Mouse (Mus musculus): ENCODE data around the gene Nfkb2. TPM values are rescaled to one million over a fixed set of nuclear protein-coding genes. Genes with fewer than 3 reads are reported as not detected.

Nfkb2 gene
- polyA plus RNA-seq, 1 experiment from 2014 or later: 3.8 TPM

GRCm38 (mm10) chr19:46339287-46339971, 35.3 kb downstream of the Nfkb2 start:
- H3K36me3 ChIP-seq (replicated peaks): peaks cover 13% of the 10 kb centered on the region
- peak overlapping the region; percentile 78; the same call in 1 of the 2 replicates for H3K4me3 ChIP-seq
- H3K9me3 ChIP-seq: no peaks in the 10 kb centered on the region
- peak overlapping the region; percentile 93 for H3K27ac ChIP-seq
- peaks cover 29% of the 10 kb centered on the region for H3K4me1 ChIP-seq
- WGBS: 83% methylated on average over 7 of the region's 7 CpGs
- no peak for DNase-seq (ENCODE audit: extremely low spot score, low spot score)
- H3K27me3 ChIP-seq (ENCODE audit: poor library complexity, severe bottlenecking): peaks cover 8% of the 10 kb centered on the region

GRCm38 (mm10) chr19:46344710-46345419, 40.7 kb downstream of the Nfkb2 start:
- peaks cover 57% of the 10 kb centered on the region for H3K27me3 ChIP-seq (ENCODE audit: poor library complexity, severe bottlenecking)
- 28% methylated on average over 7 of the region's 7 CpGs for WGBS
- no peak overlapping the region for H3K27ac ChIP-seq
- H3K36me3 ChIP-seq (replicated peaks): no peaks in the 10 kb centered on the region
- H3K9me3 ChIP-seq: no peaks in the 10 kb centered on the region
- H3K4me3 ChIP-seq: no peak overlapping the region
- peaks cover 25% of the 10 kb centered on the region for H3K4me1 ChIP-seq
- no peak for DNase-seq (ENCODE audit: extremely low spot score, low spot score)

- 97% methylated on average over 1 of the region's 1 CpGs for whole genome bisulfite sequencing
- H3K27me3 ChIP-seq (ENCODE audit: poor library complexity, severe bottlenecking): peaks cover 79% of the 10 kb centered on the region
Observed at GRCm38 (mm10) chr19:46347146-46347545, 43.0 kb downstream of the Nfkb2 start.

GRCm38 (mm10) chr19:46347936-46348668, 44.0 kb downstream of the Nfkb2 start:
- H3K4me1 ChIP-seq: peaks cover 29% of the 10 kb centered on the region
- H3K36me3 ChIP-seq (replicated peaks): no peaks in the 10 kb centered on the region
- 35% methylated on average over 14 of the region's 14 CpGs for WGBS
- peaks cover 85% of the 10 kb centered on the region for H3K27me3 ChIP-seq (ENCODE audit: poor library complexity, severe bottlenecking)
- H3K4me3 ChIP-seq: peak overlapping the region; percentile 75
- H3K27ac ChIP-seq: peak overlapping the region; percentile 87
- no peak for DNase-seq (ENCODE audit: extremely low spot score, low spot score)
- H3K9me3 ChIP-seq: no peaks in the 10 kb centered on the region

More at GRCm38 (mm10) chr19:46347146-46347545, 43.0 kb downstream of the Nfkb2 start:
- Histone ChIP-seq H3K36me3 (replicated peaks) (no peaks in the 10 kb centered on the region), H3K27ac (no peak overlapping the region), H3K4me1 (peaks cover 29% of the 10 kb centered on the region), H3K9me3 (no peaks in the 10 kb centered on the region), H3K4me3 (no peak overlapping the region)
- no peak for DNase-seq (ENCODE audit: extremely low spot score, low spot score)

GRCm38 (mm10) chr19:46348761-46349458, 44.8 kb downstream of the Nfkb2 start:
- H3K27ac ChIP-seq: peak overlapping the region; percentile 87
- peak; percentile 68 for DNase-seq (ENCODE audit: extremely low spot score, low spot score)

DNA sequence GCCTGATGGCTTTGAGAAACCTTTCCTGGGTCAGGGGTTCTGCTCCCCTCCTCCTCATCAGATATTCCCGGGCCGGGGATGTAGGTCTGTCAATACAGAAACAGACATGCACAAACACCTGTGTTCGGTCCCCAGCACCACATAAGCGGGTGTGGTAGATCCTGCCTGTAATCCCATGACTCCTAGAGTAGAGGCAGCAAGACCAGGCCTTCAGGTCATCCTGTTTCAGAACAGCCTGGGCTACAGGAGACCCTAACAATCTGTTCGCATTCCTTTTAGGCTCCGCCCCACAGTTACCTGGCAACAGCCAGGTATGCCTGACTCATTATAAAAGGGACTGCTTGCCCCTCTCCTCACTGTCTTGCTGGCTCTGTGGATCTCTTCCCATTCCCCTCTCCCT, 45.4 kb downstream of the Nfkb2 start:
- Histone ChIP-seq H3K36me3 (replicated peaks) (no peaks in the 10 kb centered on the region), H3K4me3 (peak overlapping the region; percentile 75), H3K4me1 (peaks cover 29% of the 10 kb centered on the region), H3K9me3 (no peaks in the 10 kb centered on the region), H3K27ac (peak overlapping the region; percentile 87; the same call in 1 of the 2 replicates), H3K27me3 (ENCODE audit: poor library complexity, severe bottlenecking) (peaks cover 76% of the 10 kb centered on the region)
- WGBS: 21% methylated on average over 6 of the region's 6 CpGs
- DNase-seq (ENCODE audit: extremely low spot score, low spot score): no peak

More at GRCm38 (mm10) chr19:46348761-46349458, 44.8 kb downstream of the Nfkb2 start:
- Histone ChIP-seq H3K9me3 (no peaks in the 10 kb centered on the region), H3K36me3 (replicated peaks) (no peaks in the 10 kb centered on the region), H3K27me3 (ENCODE audit: poor library complexity, severe bottlenecking) (peaks cover 83% of the 10 kb centered on the region), H3K4me1 (peaks cover 29% of the 10 kb centered on the region), H3K4me3 (peak overlapping the region; percentile 75)
- WGBS: under 1% methylated on average over 78 of the region's 78 CpGs

DNA sequence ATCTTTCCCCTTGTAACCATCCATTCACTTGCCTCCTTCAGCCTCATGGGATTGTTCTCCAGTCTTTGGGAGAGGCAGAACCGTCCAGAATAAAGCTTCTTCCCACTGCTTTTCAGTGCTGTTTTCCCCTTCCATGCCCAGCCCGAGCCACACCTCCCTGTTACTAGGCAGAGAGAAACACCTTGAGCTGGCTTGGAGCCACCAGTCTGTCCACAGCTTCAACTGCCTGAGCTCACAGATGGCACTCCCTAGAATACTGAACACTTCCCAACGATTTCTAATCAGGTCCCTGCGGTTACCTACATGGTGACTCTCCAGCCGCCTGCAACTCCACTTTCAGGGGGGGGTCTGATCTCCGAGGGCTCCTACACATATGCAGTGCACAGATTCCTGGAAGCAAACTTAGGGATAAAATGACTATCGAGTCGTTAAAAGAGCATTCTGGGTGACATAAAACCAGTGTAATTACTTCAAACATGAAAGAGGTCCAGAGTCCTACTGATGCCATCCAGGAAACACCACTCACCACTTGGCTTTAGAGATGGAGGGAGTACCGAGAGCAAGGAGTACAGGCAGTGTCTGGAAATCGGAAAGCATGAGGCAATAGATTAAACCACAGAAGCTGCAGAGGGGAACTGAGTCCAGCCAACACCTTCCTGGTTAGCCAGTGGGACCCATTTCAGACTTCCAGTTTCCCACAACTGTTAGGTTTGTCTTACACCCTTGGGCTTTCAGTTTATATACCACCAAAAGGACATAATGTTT, 46.2 kb downstream of the Nfkb2 start, which contains the start of gene 2310034G01Rik:
Gene 2310034G01Rik (minus strand): TSS at position 135 of the 765 bp plus-strand sequence.
- no peaks in the 10 kb centered on the region for H3K9me3 ChIP-seq
- H3K4me1 ChIP-seq: peaks cover 24% of the 10 kb centered on the region
- peak within 1 kb of the TSS; percentile 75 for H3K4me3 ChIP-seq
- no peak for DNase-seq (ENCODE audit: extremely low spot score, low spot score)
- no peaks in the 10 kb centered on the region for H3K36me3 ChIP-seq (replicated peaks)
- H3K27ac ChIP-seq: peak within 1 kb of the TSS; percentile 87
- WGBS: 70% methylated on average over 10 of the region's 10 CpGs
- peaks cover 68% of the 10 kb centered on the region for H3K27me3 ChIP-seq (ENCODE audit: poor library complexity, severe bottlenecking)

DNA sequence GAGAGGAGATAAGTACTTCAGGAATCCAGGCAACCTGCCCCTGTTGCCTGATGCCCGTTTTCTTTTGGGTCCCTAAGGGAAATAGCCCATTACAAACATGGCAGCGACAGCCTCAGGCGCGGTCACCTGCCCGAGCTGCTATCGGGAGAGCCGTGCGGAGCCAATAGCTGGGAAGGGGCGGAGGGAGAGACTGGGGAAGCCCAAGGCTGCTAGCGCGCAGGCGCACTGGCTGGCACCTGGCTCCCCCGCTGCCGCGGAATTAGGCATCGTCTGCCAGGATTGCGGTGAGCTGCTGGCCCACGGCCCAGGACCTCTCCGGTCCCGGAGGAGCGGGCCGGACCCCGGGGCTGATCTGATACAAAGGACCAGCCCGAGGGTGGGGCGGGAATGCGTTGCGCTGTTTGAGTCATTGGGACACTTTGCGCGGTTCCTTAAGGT, 52.6 kb downstream of the Nfkb2 start:
- Histone ChIP-seq H3K9me3 (no peaks in the 10 kb centered on the region), H3K4me3 (peak overlapping the region; percentile 60), H3K27me3 (ENCODE audit: poor library complexity, severe bottlenecking) (peaks cover 33% of the 10 kb centered on the region), H3K4me1 (peaks cover 22% of the 10 kb centered on the region), H3K27ac (peak overlapping the region; percentile 81), H3K36me3 (replicated peaks) (no peaks in the 10 kb centered on the region)
- WGBS: under 1% methylated on average over 29 of the region's 29 CpGs
- DNase-seq (ENCODE audit: extremely low spot score, low spot score): peak; percentile 84

DNA sequence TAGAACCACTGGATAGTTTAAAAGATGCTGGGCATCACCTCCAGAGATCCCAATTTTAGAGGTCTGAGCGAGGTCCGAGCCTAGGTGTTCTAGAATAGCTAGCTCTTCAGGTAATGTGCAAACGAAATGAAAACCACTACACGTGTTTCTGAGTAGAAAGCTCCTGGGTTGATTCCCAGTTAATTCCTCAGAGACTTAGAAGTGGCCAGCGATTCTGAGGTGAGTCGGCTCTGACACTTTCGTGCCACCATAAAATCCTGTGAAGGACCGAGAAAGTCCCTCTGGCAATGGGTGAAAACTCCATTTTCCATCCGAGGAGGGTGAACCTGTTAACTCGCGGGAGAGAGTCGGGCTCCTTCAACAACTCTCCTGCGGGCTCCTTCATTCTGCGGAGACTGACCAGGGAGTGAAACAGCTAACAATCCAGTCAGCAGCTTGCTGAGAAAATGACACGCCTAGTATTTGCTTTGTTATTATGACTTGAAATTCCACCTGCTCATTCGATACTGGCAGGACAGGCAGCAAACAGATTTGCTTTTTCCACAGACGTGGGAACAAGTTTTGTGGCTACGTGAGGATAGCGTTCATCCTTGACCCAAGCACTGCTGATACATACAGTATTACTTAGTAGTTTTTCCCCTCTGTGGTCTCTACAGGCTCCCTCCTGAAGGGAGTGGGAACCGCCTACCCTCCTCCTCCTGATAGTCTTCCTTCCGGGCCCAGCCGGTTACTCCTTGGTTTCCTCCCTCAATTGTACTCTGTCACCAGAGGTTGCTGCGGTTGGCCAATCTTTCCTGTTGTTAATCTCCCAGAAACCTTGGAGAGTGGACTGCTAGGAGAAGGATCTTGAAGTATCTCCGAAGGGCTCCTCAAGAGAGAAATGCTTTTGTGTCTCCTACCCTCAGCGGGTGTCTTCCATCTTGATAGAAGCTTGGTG, 53.5 kb downstream of the Nfkb2 start:
- no peaks in the 10 kb centered on the region for H3K9me3 ChIP-seq
- H3K36me3 ChIP-seq (replicated peaks): no peaks in the 10 kb centered on the region
- peak overlapping the region; percentile 81; the same call in 1 of the 2 replicates for H3K27ac ChIP-seq
- no peak for DNase-seq (ENCODE audit: extremely low spot score, low spot score)
- peaks cover 26% of the 10 kb centered on the region for H3K27me3 ChIP-seq (ENCODE audit: poor library complexity, severe bottlenecking)
- 21% methylated on average over 25 of the region's 25 CpGs for WGBS
- H3K4me1 ChIP-seq: peaks cover 22% of the 10 kb centered on the region
- peak overlapping the region; percentile 60 for H3K4me3 ChIP-seq

DNA sequence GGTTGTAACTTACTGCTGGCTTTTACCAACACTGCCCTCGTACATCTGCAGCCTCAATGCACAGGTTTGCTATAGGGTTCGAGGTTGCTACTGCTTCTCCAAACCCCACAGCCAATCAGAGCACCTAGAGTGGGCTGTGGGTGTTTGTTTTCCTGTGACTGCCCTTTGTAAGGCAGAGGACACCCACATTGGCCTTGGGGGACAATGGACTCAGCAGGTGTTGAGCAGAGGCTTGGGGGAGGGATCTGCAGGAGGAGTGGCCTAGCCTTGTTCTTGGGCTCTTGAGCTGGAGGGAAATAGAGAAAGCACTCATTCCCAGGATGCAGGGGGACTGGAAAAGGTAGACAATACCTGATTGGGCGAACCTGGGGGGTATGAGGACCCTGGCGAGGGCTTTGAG, 54.3 kb downstream of the Nfkb2 start:
- H3K9me3 ChIP-seq: no peaks in the 10 kb centered on the region
- peaks cover 22% of the 10 kb centered on the region for H3K4me1 ChIP-seq
- H3K27ac ChIP-seq: no peak overlapping the region
- H3K36me3 ChIP-seq (replicated peaks): no peaks in the 10 kb centered on the region
- no peak for DNase-seq (ENCODE audit: extremely low spot score, low spot score)
- 62% methylated on average over 4 of the region's 4 CpGs for WGBS
- H3K27me3 ChIP-seq (ENCODE audit: poor library complexity, severe bottlenecking): peaks cover 23% of the 10 kb centered on the region
- peak overlapping the region; percentile 60; the same call in 1 of the 2 replicates for H3K4me3 ChIP-seq

Data from forebrain, embryonic 10.5 days (tissue).